Mouse (Mus musculus) MEL (cell line): ENCODE measurements around the gene Spata32. TPM values are rescaled to one million over a fixed set of nuclear protein-coding genes. Genes with fewer than 3 reads are reported as not detected.

ENCODE experiments used
- DNase-seq: peaks from one replicate; pipeline ENCODE4 v3.0.0; 2011; ENCODE audit warnings: low read depth, low spot score
- H3K27ac ChIP-seq: 2 replicates; pipeline ENCODE4 v1.5.1; 2012; ENCODE audit warnings: low read depth, mild to moderate bottlenecking, control low read depth, low read length, moderate library complexity; ENCODE audit not compliant: control insufficient read depth
- H3K27me3 ChIP-seq, 2 experiments: fragments of 150-350 bp in 1 of 2; sonication (generic) in 1 of 2; 2 replicates each; pipeline ENCODE4 v1.6.1; 2012; ENCODE audit warnings: low read length in 2 of 2, mild to moderate bottlenecking in 2 of 2, improper control_type of control experiment in 1 of 2, moderate library complexity in 1 of 2; ENCODE audit not compliant: insufficient read depth in 2 of 2, control insufficient read depth in 1 of 2
- H3K36me3 ChIP-seq, 2 experiments: 2 replicates each; pipeline ENCODE4 v1.6.1; 2012 to 2014; ENCODE audit warnings: low read length in 2 of 2, improper control_type of control experiment in 1 of 2, inconsistent platforms in 1 of 2, mild to moderate bottlenecking in 1 of 2; ENCODE audit not compliant: insufficient read depth in 2 of 2, control insufficient read depth in 1 of 2
- H3K4me1 ChIP-seq, 2 experiments: fragments of 150-350 bp in 1 of 2; sonication (generic) in 1 of 2; 2 replicates each; pipeline ENCODE4 v1.6.1; 2012; ENCODE audit warnings: low read length in 2 of 2, improper control_type of control experiment in 1 of 2, mild to moderate bottlenecking in 1 of 2; ENCODE audit not compliant: insufficient read depth in 2 of 2, control insufficient read depth in 1 of 2
- H3K4me3 ChIP-seq, 2 experiments: fragments of 150-350 bp in 1 of 2; sonication (generic) in 1 of 2; 2 replicates each; pipeline ENCODE4 v1.5.1; 2012; ENCODE audit warnings: low read depth in 2 of 2, low read length in 2 of 2, mild to moderate bottlenecking in 2 of 2, moderate library complexity in 2 of 2, control low read depth in 1 of 2, improper control_type of control experiment in 1 of 2; ENCODE audit not compliant: control insufficient read depth in 1 of 2, insufficient read depth in 1 of 2
- H3K79me2 ChIP-seq: 2 replicates; pipeline ENCODE4 v1.6.1; 2012; ENCODE audit warnings: mild to moderate bottlenecking, low read length, moderate library complexity; ENCODE audit not compliant: control insufficient read depth, poor library complexity, insufficient read depth
- H3K9ac ChIP-seq: 2 replicates; pipeline ENCODE4 v1.6.1; 2012; ENCODE audit warnings: low read depth, mild to moderate bottlenecking, control low read depth, low read length, moderate library complexity; ENCODE audit not compliant: control insufficient read depth, poor library complexity, severe bottlenecking
- H3K9me3 ChIP-seq: fragments of 150-350 bp; sonication (generic); replicated peaks from 2 replicates; pipeline ENCODE4 v1.6.1; 2012; ENCODE audit warnings: mild to moderate bottlenecking, low read length, improper control_type of control experiment, moderate library complexity; ENCODE audit not compliant: insufficient read depth
- ELF1 ChIP-seq: IDR thresholded peaks from 2 replicates; pipeline ENCODE4 v1.6.1; 2014; ENCODE audit warnings: low read depth, mild to moderate bottlenecking, inconsistent platforms, low read length, improper control_type of control experiment, moderate library complexity
- EP300 ChIP-seq, 2 experiments: IDR thresholded peaks; 2 replicates each; pipeline ENCODE4 v1.6.1; 2011; ENCODE audit warnings: improper control_type of control experiment in 2 of 2, low read length in 2 of 2, low read depth in 1 of 2, mild to moderate bottlenecking in 1 of 2
- GABPA ChIP-seq: IDR thresholded peaks from 2 replicates; pipeline ENCODE4 v1.6.1; 2012; ENCODE audit warnings: low read depth, mild to moderate bottlenecking, inconsistent platforms, low read length, improper control_type of control experiment, moderate library complexity
- GATA1 ChIP-seq: IDR thresholded peaks from 2 replicates; pipeline ENCODE4 v1.6.1; 2011; ENCODE audit warnings: low read depth, low read length, improper control_type of control experiment
- KAT2A ChIP-seq: conservative IDR thresholded peaks from 2 replicates; pipeline ENCODE4 v1.6.1; 2012; ENCODE audit warnings: low read depth, low read length, improper control_type of control experiment, inconsistent platforms
- MAFK ChIP-seq: IDR thresholded peaks from 2 replicates; pipeline ENCODE4 v1.6.1; 2011; ENCODE audit warnings: low read depth, mild to moderate bottlenecking, low read length, improper control_type of control experiment, borderline replicate concordance
- MXI1 ChIP-seq: IDR thresholded peaks from 2 replicates; pipeline ENCODE4 v1.6.1; 2011; ENCODE audit warnings: mild to moderate bottlenecking, low read depth, low read length, improper control_type of control experiment
- RAD21 ChIP-seq: IDR thresholded peaks from 2 replicates; pipeline ENCODE4 v1.6.1; 2011; ENCODE audit warnings: mild to moderate bottlenecking, low read depth, low read length, improper control_type of control experiment
- SIN3A ChIP-seq: IDR thresholded peaks from 2 replicates; pipeline ENCODE4 v1.6.1; 2012; ENCODE audit warnings: low read length, improper control_type of control experiment, inconsistent platforms
- TAL1 ChIP-seq: IDR thresholded peaks from 2 replicates; pipeline ENCODE4 v1.6.1; 2012; ENCODE audit warnings: mild to moderate bottlenecking, inconsistent platforms, low read length, moderate library complexity, mixed read lengths
- TBP ChIP-seq: IDR thresholded peaks from 2 replicates; pipeline ENCODE4 v1.8.0; 2011; ENCODE audit warnings: low read depth, low read length, improper control_type of control experiment
- TCF12 ChIP-seq: IDR thresholded peaks from 2 replicates; pipeline ENCODE4 v1.6.1; 2014; ENCODE audit warnings: low read depth, mild to moderate bottlenecking, inconsistent platforms, low read length, improper control_type of control experiment, moderate library complexity
- UBTF ChIP-seq: IDR thresholded peaks from 2 replicates; pipeline ENCODE4 v1.6.1; 2012; ENCODE audit warnings: low read depth, mild to moderate bottlenecking, inconsistent platforms, low read length, improper control_type of control experiment, moderate library complexity, borderline replicate concordance; ENCODE audit not compliant: insufficient read depth
- ZC3H11A ChIP-seq: IDR thresholded peaks from 2 replicates; pipeline ENCODE4 v1.6.1; 2012; ENCODE audit warnings: low read depth, mild to moderate bottlenecking, inconsistent platforms, low read length, improper control_type of control experiment
- ZKSCAN1 ChIP-seq: IDR thresholded peaks from 2 replicates; pipeline ENCODE4 v1.6.1; 2012; ENCODE audit warnings: low read depth, mild to moderate bottlenecking, inconsistent platforms, low read length, improper control_type of control experiment, moderate library complexity
- ZNF384 ChIP-seq: IDR thresholded peaks from 2 replicates; pipeline ENCODE4 v1.6.1; 2012; ENCODE audit warnings: low read depth, mild to moderate bottlenecking, inconsistent platforms, low read length, improper control_type of control experiment
- polyA plus RNA-seq, 2 experiments: library from polyadenylated mRNA; stranded (reverse) in 1 of 2; unstranded in 1 of 2; fragments of >175 nt in 1 of 2; fragments of >200 nt in 1 of 2; gene quantifications; 2 replicates each; pipeline versions ENCODE4 v1.2.1 to v1.2.4; 2012; ENCODE audit warnings: low replicate concordance in 2 of 2, low read depth in 1 of 2; ENCODE audit not compliant: insufficient read length in 2 of 2, insufficient read depth in 1 of 2, missing spikeins in 1 of 2
- total RNA-seq: library from RNA; depleted of rRNA; stranded (reverse); fragments of 300-350 nt; gene quantifications from 2 replicates; pipeline ENCODE4 v1.2.3, GENCODE M21; 2012

Gene Spata32
- total and polyA plus RNA-seq, 3 experiments, result not detected

GRCm38 (mm10) chr11:103250324-103250723, 32.1 kb upstream of the Spata32 start:
- TF ChIP-seq ZNF384 (no peak), MXI1 (no peak), MAFK (0 out of 2 replicates have a peak, but pooled peaks have one; percentile 20), TAL1 (no peak)
- Histone ChIP-seq H3K9ac (no peak overlapping the region), H3K4me1 (peaks cover 2 to 26% of the 10 kb centered on the region in 2 experiments; a peak in 3 of 4 replicates)

GRCm38 (mm10) chr11:103249509-103249908, 31.3 kb upstream of the Spata32 start:
- no peaks in the 10 kb centered on the region for H3K27me3 ChIP-seq
- no peak overlapping the region for H3K4me3 ChIP-seq
- 0 out of 2 replicates have a peak overlapping the region, but pooled peaks have one; percentile 8 for H3K27ac ChIP-seq
- peak; percentile 89 for DNase-seq
- H3K9ac ChIP-seq, result peak overlapping the region; percentile 7; the same call in 1 of the 2 replicates
- no peaks in the 10 kb centered on the region for H3K9me3 ChIP-seq
- H3K79me2 ChIP-seq, result no peaks in the 10 kb centered on the region
- no peak for TF ChIP-seq TCF12
- no peak for TF ChIP-seq GATA1
- no peak for TF ChIP-seq TBP
- TF ChIP-seq EP300 (IDR thresholded peaks at IDR 0.05; ENCODE audit: low read depth in 1 of 2, low read length in 2 of 2), result peak in 1 of 2 experiments; percentile 63; a peak in 3 of 4 replicates
- TF ChIP-seq GABPA, result no peak
- TF ChIP-seq ZKSCAN1, result no peak
- no peak for TF ChIP-seq ZC3H11A
- TF ChIP-seq RAD21, result no peak
- TF ChIP-seq ELF1, result peak; percentile 67; the same call in 1 of the 2 replicates
- TF ChIP-seq UBTF, result no peak
- no peak for TF ChIP-seq KAT2A
- TF ChIP-seq SIN3A, result no peak
- TF ChIP-seq ZNF384, result no peak
- H3K4me1 ChIP-seq, result peaks cover 2 to 26% of the 10 kb centered on the region in 2 experiments; a peak in 3 of 4 replicates
- H3K36me3 ChIP-seq, result peaks cover 0 to 17% of the 10 kb centered on the region in 2 experiments; a peak in 2 of 4 replicates

More at GRCm38 (mm10) chr11:103250324-103250723, 32.1 kb upstream of the Spata32 start:
- DNase-seq, result no peak
- Histone ChIP-seq H3K79me2 (no peaks in the 10 kb centered on the region), H3K9me3 (no peaks in the 10 kb centered on the region), H3K27ac (no peak overlapping the region), H3K36me3 (peaks cover 0 to 17% of the 10 kb centered on the region in 2 experiments; a peak in 2 of 4 replicates), H3K4me3 (no peak overlapping the region), H3K27me3 (no peaks in the 10 kb centered on the region)
